Mouse (Mus musculus): ENCODE measurements at regions not wholly inside any gene's neighbourhood (a gene's known extent, or its start where the extent isn't known, plus 50 kb on each side); places are given as distances from the start of the nearest gene placed in this dataset.

DNA sequence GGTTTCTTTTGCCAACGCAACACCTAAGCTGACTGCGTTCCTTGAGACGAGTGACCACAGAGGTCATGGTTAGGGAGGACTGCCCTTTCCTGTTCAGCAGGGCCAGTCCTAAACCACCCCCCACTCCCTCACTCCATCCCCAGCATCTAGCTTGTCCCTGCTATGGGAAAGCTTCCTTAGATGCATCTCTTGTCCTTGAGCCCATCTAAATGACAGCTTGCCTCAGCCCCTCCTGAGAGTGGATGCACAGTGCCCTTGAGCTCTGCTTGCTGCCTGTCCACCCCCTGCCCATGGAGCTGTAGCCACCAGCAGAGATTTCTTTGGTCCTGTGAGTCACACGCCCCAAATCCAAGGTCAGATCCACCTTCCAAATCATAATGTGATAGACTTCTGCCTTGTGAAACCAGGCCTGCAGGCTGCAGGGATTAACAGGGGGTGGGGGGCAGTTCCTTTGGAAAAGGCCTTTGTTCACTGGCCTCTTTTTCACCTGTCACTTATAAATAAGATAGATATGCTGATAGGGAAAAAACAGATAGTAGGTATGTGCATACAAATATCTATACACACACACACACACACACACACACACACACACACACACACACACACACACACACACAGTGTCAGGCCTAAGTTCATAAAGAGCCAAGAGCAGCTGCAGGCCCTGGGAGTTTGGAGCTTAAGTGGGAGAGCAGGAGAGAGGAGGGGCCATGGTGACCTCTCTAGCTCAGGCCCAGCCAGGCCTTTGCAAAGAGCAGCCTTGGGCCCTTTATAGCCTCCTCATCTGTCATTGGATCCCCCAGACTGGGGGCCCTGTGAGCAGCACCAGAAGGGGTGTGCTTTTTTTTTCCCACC, 56.4 kb upstream of the Adra2c start:
- DNase-seq: peak; percentile 81

GRCm38 (mm10) chr5:35216271-35216670, 61.8 kb upstream of the Adra2c start:
- peak; percentile 44 for DNase-seq

GRCm38 (mm10) chr5:35215480-35216195, 62.5 kb upstream of the Adra2c start:
- no peak for DNase-seq

- DNase-seq: no peak
Measured at GRCm38 (mm10) chr5:35215007-35215406, 63.1 kb upstream of the Adra2c start.

- DNase-seq: no peak
Measured at GRCm38 (mm10) chr5:35209348-35209747, 68.8 kb upstream of the Adra2c start.

GRCm38 (mm10) chr5:35204049-35204448, 74.1 kb upstream of the Adra2c start:
- no peak for DNase-seq

GRCm38 (mm10) chr5:35198468-35198867, 79.7 kb upstream of the Adra2c start:
- DNase-seq: peak; percentile 49

DNA sequence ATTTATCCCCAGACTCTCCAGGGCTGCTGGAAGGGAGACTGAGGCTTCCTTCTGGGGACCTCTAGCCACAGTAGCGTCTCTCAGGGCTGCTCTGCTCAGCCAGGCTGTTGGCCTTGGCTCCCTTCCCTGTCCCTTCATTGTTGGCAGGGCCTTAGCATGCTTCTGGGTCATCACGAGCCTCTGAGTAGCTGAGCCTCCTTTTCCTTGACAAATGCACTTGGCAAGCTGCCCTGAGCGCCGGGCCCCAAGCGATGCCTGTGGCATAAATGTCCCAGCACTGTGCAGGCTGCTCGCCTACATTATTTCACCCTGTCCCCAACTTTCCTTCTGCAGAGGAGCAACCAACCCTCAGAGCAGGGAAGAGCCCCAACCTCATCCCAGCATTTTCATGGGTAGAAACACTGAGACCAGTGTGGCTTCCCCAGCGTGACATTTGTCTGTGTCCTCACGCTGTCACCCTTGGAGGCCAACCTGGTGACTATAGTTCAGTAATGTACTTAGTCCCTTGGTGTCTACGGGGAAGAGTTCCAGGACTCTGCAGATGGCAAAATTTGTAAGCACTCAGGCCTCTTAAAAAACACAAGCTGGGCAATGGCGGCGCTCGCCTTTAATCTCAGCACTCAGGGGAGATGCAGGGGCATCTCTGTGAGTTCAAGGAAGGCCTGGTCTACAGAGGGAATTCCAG, 83.7 kb upstream of the Lrpap1 start:
- DNase-seq: peak; percentile 96

DNA sequence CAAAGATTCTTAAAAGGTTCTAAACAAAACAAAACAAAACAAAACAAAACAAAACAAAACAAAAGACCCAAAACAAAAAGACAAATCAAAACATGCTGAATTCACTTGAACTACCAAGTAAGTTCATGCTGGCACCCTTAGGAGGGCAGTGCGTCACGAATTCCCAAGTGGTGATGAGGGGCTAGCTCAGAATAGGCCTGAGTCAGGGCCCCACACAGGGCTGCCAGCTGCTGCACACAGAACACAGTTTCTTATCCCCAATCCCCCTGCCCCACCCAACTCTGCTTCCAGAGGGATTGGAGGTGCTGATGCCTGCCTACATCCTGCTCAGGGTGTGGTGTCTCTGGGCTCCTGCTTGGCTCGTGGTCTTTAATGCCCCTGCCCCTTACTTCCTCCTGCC, 80.3 kb upstream of the Lrpap1 start:
- no peak for DNase-seq

DNA sequence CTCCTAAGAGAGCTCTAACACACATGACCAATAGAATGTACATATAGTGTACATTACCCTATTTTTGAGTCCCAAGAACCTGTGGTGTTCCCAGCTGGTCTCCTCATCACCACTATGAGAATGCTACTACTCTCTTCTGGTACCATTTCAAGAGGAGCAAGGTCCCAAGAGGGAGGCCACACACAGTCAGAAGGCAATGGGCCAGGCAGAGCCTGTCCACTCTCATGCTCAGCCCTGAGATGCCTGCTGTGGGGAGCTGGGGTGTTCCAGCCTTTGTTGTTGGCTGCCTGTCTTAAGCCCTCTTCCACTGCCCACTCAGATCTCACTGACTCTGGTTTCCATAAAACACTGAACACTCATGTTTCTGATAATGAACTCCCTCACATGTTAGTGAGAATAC, 79.7 kb upstream of the Lrpap1 start:
- no peak for DNase-seq

GRCm38 (mm10) chr5:35183418-35183817, 77.9 kb upstream of the Lrpap1 start:
- DNase-seq: no peak

- DNase-seq: peak; percentile 24
Measured at GRCm38 (mm10) chr5:35177332-35177731, 71.8 kb upstream of the Lrpap1 start.

GRCm38 (mm10) chr5:35176112-35176848, 70.7 kb upstream of the Lrpap1 start:
- DNase-seq: no peak

DNA sequence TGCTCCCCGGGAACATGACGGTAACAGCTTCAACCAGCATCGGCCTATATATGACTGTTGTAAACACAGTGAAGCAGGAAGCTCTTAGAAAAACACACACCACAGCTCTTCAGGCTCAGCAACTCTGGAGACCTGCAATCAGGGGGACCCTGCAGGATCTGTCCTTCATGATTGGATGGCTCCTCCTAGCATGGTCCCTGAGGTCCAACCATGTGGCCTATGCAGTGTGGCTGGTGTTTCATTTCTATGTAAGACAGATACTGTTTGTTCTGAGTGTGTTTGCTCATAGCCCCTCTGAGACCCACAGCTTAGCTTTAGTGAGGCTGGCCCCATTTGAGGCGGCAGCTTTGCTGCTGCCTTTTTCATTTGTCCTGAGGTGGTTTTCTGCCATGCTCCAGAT, 68.8 kb upstream of the Lrpap1 start:
- DNase-seq: no peak

DNA sequence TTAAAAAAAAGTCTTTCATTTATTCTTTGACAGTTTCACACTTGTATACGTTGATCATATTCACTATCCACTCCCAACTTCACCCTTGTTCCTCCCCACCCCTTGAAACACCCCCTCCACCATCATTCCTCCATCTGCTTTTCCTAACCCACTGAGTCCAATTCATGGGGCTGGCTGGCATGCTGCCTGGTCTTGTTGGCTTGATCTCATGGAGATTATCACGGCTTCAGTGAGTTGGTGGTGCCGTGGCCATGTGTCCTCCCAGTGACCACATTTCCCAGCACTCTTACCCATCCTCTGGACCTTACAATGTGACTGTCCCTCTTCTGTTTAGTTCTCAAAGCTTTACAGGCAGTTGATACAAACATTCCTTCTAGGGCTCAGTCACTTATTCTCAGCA, 65.8 kb upstream of the Lrpap1 start:
- DNase-seq: no peak

- no peak for DNase-seq
Measured at GRCm38 (mm10) chr5:35170369-35171130, 65.0 kb upstream of the Lrpap1 start.

DNA sequence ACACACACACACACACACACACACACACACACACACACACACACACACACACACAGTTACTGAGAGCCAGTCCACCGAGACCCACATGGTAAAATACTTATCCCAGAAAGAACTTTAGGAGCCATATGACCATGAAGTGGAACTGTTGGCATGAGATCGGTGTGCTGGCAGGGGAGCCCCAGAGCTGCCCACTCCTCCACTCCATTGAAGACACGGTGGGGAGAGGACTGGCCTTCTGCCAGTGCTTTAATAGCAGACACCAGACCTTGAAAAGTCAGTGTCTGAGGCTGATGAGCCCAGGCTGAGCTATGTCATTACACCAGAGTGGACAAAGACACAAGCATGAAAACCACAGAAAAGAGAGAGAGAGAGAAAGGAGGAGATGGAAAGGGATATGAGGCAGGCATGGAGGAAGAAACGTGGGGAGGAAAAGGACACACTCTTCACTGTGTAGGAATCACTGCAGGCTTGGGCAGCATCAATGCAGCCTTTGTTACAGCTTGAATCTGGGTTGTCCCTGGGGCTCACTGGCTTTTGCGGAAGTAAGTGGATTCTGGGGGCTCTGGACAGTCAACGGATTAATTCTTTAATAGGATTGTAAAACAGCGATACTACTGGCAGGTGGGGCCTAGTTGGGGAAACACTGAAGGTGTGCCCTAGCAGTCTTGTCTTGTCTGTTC, 64.2 kb upstream of the Lrpap1 start:
- DNase-seq: no peak

DNA sequence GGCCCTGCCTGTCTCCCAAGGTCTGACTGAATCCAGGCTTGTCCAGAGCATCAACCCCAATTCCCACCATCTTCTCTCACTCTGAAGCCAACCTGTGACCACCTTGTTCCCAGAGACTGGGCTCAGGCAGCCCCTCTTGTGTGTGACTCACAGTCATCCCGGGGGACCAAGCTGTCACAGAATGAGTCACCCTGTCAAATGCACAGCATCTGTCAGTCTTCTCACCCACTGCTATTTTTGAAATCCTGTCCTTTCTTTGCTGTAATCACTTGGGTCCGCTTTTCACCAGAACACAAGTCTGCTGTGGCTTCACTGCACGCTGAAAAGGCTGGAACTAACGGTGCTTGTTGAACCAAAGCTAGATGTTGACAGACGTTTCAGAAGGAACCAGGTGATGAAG, 63.3 kb upstream of the Lrpap1 start:
- no peak for DNase-seq

GRCm38 (mm10) chr5:35168369-35168768, 62.8 kb upstream of the Lrpap1 start:
- no peak for DNase-seq

DNA sequence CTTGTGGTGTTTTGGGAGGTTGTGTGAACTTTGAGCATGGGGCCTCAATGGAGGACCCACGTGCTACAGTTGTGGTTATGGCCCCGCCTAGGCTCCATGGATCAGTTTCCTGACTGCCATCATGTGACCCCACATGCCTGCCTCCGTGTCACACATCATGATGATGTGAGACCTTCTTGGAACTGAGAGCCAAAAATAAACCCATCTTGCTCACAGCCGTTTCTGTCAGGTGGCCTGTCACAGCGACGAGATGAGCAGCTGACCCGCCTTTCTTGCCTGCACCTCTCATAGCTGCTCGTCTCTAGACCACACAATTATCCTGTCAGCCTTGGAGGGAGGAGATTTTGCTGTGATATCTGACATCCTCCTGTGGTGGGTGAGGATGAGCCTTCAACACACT, 60.4 kb upstream of the Lrpap1 start:
- no peak for DNase-seq

- DNase-seq: no peak
Measured at GRCm38 (mm10) chr5:35165459-35165858, 59.9 kb upstream of the Lrpap1 start.
